Mouse (Mus musculus): Measurements from ENCODE around the gene Iqcf3.
A peak's percentile ranks its signal among the peaks of the same experiment; 100 is the strongest.
"Not testable (repeated sequence)": the region's sequence is repeated elsewhere in the genome, so short reads cannot be mapped to it uniquely, and the experiment has no call there.

Iqcf3 gene

GRCm38 (mm10) chr9:106512729-106513450 lies 48.5 kb downstream of the Iqcf3 start:
- DNase-seq (ENCODE audit: low read depth, low spot score) = peak; percentile 33

- DNase-seq (ENCODE audit: low read depth, low spot score) = peak; percentile 40
Observed at GRCm38 (mm10) chr9:106509356-106509755, 52.1 kb downstream of the Iqcf3 start.

DNA sequence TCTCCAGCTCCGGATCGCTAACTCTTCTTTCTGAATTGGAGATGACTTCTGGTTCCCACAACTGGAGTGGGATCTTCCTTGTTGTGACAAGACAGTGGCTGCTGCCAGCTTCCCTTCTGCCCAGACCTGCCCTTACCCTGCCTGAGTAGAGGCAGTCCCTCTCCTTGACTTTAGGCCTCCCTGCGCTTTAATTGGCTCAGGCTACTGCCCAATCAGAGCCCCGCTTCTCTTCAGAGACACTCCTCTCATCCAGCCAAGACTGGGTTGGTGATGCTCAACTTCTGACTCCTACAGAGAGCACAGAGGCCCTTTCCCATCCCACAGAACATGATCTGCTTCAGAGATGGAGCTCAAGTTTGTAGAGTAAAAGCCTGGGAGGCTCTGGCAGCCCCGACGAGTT lies 57.2 kb downstream of the Iqcf3 start:
- no peak for DNase-seq (ENCODE audit: low read depth, low spot score)

- no peak for DNase-seq (ENCODE audit: low read depth, low spot score)
Observed at GRCm38 (mm10) chr9:106501846-106502245, 59.6 kb downstream of the Iqcf3 start.

- no peak for DNase-seq (ENCODE audit: low read depth, low spot score)
Observed at GRCm38 (mm10) chr9:106499667-106500066, 61.8 kb downstream of the Iqcf3 start, which contains the start of gene Iqcf1. Gene Iqcf1 (plus strand): TSS chr9:106499967.

DNA sequence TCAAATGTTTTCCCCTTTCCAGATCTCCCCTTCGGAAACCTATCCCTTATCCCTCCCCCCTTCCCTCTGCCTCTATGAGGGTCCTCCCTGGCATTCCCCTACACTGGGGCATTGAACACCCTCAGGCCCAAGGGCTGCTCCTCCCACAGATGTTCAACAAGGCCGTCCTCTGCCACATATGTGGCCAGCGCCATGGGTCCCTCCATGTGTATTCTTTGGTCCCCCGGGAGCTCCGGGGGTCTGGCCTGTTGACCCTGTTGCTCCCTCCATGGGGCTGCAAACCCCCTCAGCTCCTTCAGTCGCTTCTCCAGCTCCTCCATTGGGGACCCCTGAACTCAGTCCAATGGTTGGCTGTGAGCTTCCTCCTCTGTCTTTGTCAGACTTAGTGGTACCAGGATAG lies 73.8 kb downstream of the Iqcf3 start:
- not testable (repeated sequence) for DNase-seq (ENCODE audit: low read depth, low spot score)

GRCm38 (mm10) chr9:106485076-106485475 lies 76.4 kb downstream of the Iqcf3 start:
- DNase-seq (ENCODE audit: low read depth, low spot score) = no peak

DNA sequence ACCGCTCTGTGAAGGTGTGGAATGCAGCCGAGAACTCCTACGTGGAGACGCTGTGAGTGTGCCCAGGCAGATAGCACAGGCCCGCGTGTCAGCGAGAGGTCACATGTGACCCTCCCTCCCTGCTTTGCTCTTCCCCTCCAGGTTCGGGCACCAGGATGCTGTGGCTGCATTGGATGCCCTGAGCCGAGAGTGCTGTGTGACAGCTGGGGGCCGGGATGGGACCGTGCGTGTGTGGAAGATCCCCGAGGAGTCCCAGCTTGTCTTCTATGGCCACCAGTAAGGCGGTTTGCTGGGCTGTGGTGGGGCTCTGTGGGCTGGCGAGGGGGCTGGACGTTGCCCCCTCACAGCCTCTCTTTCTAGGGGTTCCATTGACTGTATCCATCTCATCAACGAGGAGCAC lies 77.8 kb downstream of the Iqcf3 start:
- no peak for DNase-seq (ENCODE audit: low read depth, low spot score)

DNA sequence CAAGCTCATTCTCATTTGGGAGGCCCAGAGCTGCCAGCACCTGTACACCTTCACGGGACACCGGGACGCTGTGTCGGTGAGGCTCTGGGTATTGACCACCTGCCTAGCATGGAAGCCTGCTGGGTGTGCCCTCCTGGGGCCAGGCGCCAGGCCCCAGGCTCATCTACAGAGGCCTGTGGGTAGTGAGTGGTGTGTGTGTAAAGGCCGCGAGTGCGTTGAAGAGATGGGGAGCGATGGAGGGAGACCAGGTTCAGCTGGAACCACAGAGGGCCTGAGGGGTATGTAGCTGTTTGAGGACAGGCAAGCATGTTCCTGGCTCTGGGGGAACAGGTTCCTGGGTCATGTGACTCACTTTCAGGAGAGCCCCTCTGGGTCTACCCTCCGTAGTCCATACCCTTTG lies 78.3 kb downstream of the Iqcf3 start:
- no peak for DNase-seq (ENCODE audit: low read depth, low spot score)

GRCm38 (mm10) chr9:106482578-106483115 lies 78.8 kb downstream of the Iqcf3 start:
- DNase-seq (ENCODE audit: low read depth, low spot score) = no peak

DNA sequence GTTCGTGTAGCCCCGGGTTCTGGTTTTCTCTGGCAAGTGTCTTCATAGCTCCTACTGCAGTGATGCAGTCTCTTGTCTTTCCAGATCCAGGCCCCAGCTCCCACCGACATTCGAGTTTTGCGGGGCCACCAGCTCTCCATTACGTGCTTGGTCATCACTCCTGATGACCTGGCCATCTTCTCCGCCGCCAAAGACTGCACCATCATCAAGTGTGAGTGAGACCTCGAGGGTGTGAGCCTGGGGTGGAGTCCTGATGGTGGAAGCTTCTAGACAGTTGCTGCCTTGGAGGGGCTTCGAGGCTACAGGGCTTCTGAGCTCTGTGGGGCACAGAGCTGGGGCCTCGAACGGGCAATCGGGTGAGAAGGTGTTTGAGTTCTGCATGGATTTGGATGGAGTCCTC lies 79.8 kb downstream of the Iqcf3 start:
- no peak for DNase-seq (ENCODE audit: low read depth, low spot score)

- no peak for DNase-seq (ENCODE audit: low read depth, low spot score)
Observed at GRCm38 (mm10) chr9:106481075-106481474, 80.4 kb downstream of the Iqcf3 start.

DNA sequence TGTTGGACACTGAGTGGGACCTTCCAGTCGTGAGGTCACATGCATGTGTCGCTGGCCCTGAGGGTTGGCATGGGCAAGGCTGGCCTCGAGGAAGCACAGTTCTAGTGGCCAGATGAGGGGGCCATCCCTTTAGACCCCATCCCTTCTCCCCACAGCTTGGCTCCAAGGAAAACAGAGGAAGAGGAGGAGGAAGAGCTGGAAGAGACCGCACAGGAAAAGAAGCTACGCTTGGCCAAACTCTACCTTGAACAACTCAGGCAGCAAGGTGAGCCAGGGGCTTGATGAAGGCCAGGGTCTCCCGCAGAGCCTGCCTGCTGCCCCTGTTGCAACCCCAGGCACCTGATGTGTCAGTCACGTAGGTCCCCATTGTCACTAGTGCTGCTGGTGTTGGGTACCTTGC lies 80.9 kb downstream of the Iqcf3 start:
- no peak for DNase-seq (ENCODE audit: low read depth, low spot score)

DNA sequence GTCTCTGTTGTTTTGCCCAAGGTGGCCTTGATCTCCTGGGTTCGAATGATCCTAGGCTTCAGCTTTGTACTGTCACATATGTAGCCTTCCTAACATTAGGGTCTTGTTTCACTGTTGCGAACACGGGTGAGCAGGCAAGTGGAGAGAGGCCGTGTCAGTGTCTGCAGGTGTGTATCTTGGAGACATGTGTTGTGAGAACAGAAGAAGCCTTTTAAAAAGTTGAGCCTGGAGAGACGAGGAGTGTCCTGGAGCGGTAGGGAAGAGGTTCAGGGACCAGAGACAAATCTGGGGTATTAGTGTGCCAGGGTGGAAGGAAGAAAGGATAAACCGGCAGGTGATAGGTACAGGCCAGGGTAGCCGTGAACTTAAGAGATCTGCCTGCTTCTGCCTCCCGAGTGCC lies 83.3 kb downstream of the Iqcf3 start:
- no peak for DNase-seq (ENCODE audit: low read depth, low spot score)

GRCm38 (mm10) chr9:106477649-106478048 lies 83.8 kb downstream of the Iqcf3 start:
- DNase-seq (ENCODE audit: low read depth, low spot score) = no peak

- DNase-seq (ENCODE audit: low read depth, low spot score) = peak; percentile 100
Observed at GRCm38 (mm10) chr9:106476924-106477484, 84.4 kb downstream of the Iqcf3 start, which contains the start of gene Parp3. Gene Parp3 (minus strand): TSS chr9:106476949.

DNA sequence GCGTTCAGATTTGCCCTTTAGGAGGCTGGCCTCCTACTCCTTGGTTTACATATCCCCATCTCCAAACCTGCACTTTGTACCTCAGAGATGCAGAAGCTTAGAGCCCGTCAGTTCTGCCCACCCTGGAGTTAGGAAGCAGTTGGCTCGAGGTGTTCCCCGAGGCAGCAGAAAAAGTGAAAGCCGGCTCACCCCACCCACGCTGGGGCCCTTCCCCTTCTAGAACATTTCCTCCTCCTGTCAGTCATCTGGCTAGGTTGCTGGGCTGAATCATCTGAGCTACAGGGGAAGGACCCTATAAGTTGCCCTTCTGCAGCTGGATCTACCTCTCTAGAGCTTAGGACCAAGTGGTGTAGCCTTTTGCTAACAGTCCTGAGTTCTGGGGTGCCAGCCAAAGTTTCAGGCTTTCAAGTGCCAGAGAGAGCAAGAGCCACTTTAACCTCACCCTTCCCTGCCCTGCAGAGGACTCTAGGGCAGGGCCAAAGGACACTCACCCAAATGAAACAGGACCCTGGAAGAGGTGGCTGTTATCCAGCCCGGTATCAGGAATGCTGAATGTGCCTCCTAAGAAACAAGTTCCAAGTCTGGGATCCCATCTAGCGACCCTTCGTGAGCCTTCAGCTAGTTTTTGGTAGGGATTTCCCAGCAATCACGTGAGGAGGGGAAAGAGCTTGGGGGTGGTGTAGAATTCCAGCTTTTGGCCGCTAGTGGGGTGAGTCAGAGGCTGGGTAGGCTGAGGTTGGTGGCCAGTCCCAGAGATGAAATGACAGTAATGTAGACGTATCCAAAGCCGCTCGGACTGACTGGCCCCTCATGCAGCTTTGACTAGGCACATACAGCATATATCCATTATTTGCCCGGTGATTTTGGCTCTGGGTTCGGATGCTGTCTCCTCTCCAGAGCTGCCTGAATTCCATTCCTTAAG lies 85.2 kb downstream of the Iqcf3 start:
- DNase-seq (ENCODE audit: low read depth, low spot score) = no peak

DNA sequence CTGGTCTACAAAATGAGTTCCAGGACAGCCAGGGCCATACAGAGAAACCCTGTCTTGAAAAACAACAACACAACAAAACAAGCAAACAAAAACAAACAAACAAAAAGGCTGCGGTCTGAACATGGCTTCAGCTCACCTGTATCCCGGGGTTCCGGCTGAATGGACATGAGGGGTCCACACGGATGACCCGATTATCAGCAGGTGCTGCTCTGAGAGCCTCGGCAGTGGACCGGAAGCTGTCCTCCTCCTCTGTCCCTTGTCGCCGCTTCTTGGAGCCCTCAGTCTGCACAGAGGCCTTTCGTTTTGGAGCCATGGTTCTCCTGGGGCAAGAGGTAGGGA lies 85.8 kb downstream of the Iqcf3 start, which contains the start of gene Rrp9:
Rrp9 (plus strand) TSS at position 301 of the 339 bp plus-strand sequence.
- DNase-seq (ENCODE audit: low read depth, low spot score) = no peak

- no peak for DNase-seq (ENCODE audit: low read depth, low spot score)
Observed at GRCm38 (mm10) chr9:106475046-106475445, 86.4 kb downstream of the Iqcf3 start.

- no peak for DNase-seq (ENCODE audit: low read depth, low spot score)
Observed at GRCm38 (mm10) chr9:106474456-106474855, 87.0 kb downstream of the Iqcf3 start.

DNA sequence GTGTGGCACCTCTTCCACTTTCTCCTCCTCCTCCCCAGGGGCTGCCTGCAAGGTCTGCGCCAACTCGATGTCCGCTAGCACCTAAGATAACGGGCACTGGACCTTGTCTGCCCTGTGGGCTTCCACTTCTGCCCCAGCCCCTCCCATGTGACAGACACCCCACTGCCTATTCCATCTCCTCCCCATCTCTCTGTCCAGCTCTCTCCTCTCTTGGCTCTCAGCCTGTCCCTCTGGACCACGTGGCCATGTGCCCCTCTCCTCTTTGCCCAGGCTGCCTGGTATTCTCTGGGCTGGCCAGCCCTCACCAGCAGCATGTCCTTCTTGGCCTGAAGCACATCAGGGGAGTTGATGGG lies 87.7 kb downstream of the Iqcf3 start:
- no peak for DNase-seq (ENCODE audit: low read depth, low spot score)

DNA sequence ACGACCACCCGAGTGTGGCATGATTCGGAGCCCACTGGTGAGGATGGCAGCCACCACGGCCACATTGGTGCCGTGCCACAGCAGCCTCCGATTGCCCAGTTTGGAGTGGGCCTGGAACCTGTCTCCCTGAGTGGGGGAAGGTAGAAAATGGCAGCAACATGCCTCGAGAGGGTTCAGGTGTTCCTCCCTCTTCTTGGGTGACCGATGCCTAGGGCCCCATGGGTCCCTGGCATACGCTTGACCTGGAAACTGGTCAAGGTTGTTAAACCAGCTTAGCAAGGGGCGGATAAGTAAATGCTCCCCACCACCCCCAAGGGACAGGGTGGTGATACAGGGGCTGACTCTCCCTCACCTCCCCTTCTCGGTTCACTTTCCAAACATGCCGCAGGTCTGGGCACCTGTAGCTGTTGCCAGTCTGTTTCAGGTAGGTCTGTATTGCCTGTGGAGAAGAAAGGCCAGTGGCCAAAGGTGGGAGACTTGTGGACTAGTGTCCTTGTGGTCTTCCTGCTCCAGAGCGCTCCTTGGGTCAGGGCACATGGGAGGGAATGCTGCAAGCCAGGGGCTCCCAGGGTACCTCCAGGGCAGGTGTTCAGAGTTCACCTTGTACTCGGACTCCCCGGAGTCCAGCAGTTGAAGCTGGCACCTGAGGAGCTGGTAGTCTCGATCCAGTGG lies 88.2 kb downstream of the Iqcf3 start:
- DNase-seq (ENCODE audit: low read depth, low spot score) = no peak
